ENCODE assay signal across 8 mouse cellular contexts in the genomic region with DNA sequence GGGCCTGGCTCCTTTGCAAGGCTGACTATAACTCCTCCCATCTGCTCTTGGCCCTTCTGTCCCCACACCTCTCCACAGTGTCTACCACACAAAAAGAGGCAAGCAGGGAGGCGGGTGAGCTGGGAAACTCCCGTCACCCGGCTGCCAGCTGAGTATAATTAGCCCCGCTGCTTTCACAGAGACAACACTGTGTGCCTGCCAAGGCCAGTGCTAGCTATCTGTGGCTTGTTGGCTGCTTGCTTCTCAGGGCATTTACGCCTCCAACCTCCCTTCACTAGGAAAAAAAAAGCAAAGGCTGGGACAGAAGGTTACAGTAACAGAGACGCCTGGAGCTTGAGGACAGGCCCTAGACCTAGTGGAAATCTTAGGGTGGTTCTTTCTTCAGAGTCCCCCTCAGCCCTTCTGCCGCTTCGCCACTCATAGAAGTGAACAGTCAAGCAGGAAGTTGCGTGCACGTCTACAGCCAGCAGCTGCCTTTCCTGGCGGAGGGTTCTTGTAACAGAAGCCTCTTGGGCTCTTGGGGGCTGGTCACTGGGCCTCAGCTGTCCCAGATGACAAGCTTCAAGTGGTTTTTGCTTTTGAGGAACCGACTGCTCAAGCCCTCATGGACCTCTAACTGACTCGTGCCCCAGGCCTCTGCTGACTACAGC. TPM values are rescaled to one million over a fixed set of nuclear protein-coding genes. Genes with fewer than 3 reads are reported as not detected.
DNase-seq lines count a peak whose midpoint lies in the region; ATAC-seq and TF ChIP-seq lines count a peak whose summit lies in the region.

No protein-coding gene starts in this region.

- H3K4me3 ChIP-seq in heart, embryonic 12.5 days: no peak overlapping the region
- no peak overlapping the region for H3K4me3 ChIP-seq in kidney, embryonic 16.5 days (ENCODE audit: low read length)
- no peak overlapping the region for H3K4me3 ChIP-seq in midbrain, postnatal 0 days (ENCODE audit: low read depth, low read length)

- peak; percentile 79 for DNase-seq in adrenal gland, adult 2 months
- DNase-seq in adrenal gland, adult 18-20 months (ENCODE audit: low spot score in 2 of 2): no peak
- DNase-seq in fat pad, adult 2 months (ENCODE audit: extremely low read depth, low read depth, low spot score): peak; percentile 82
- DNase-seq in liver: peak; percentile 49
- DNase-seq in midbrain, postnatal 0 days (ENCODE audit: low spot score): peak; percentile 94
- DNase-seq in spleen, postnatal 14 days (ENCODE audit: low spot score in 2 of 2): peak; percentile 32 to 57

- peak overlapping the region; percentile 84 for H3K27ac ChIP-seq in heart, embryonic 12.5 days (ENCODE audit: poor library complexity, severe bottlenecking)
- H3K27ac ChIP-seq in kidney, embryonic 16.5 days (ENCODE audit: low read length): peak overlapping the region; percentile 85
- peak overlapping the region; percentile 64 for H3K27ac ChIP-seq in midbrain, postnatal 0 days (ENCODE audit: low read depth, low read length)

- no peak for TF ChIP-seq CTCF in midbrain, postnatal 0 days (IDR thresholded peaks at IDR 0.05)

- WGBS in heart, embryonic 12.5 days: 9% methylated on average over 13 of the region's 13 CpGs
- 22% methylated on average over 13 of the region's 13 CpGs for WGBS in kidney, embryonic 16.5 days
- WGBS in midbrain, postnatal 0 days: 34% methylated on average over 13 of the region's 13 CpGs

- H3K4me2 ChIP-seq in heart, embryonic 12.5 days: peak overlapping the region; percentile 17
- H3K4me2 ChIP-seq in kidney, embryonic 16.5 days (replicated peaks; ENCODE audit: low read depth, low read length): no peak overlapping the region
- no peak overlapping the region for H3K4me2 ChIP-seq in midbrain, postnatal 0 days (ENCODE audit: low read depth, low read length, poor library complexity, severe bottlenecking)

- peak overlapping the region; percentile 29; the same call in 1 of the 2 replicates for H3K9ac ChIP-seq in heart, embryonic 12.5 days
- H3K9ac ChIP-seq in kidney, embryonic 16.5 days (replicated peaks; ENCODE audit: low read length): peak overlapping the region; percentile 17; the same call in 1 of the 2 replicates
- H3K9ac ChIP-seq in midbrain, postnatal 0 days (replicated peaks; ENCODE audit: low read length, poor library complexity, severe bottlenecking): no peak overlapping the region; the same call in 1 of the 2 replicates

- peak; percentile 66 for ATAC-seq in heart, embryonic 12.5 days (ENCODE audit: insufficient number of reproducible peaks, low FRiP score)
- ATAC-seq in kidney, embryonic 16.5 days (ENCODE audit: low FRiP score, low TSS enrichment): peak; percentile 60
- peak; percentile 92 for ATAC-seq in midbrain, postnatal 0 days (ENCODE audit: low FRiP score)

- peaks cover 56% of the 10 kb centered on the region for H3K4me1 ChIP-seq in heart, embryonic 12.5 days (replicated peaks)
- peaks cover 40% of the 10 kb centered on the region for H3K4me1 ChIP-seq in kidney, embryonic 16.5 days (ENCODE audit: insufficient read depth, low read length)
- no peaks in the 10 kb centered on the region for H3K4me1 ChIP-seq in midbrain, postnatal 0 days (ENCODE audit: insufficient read depth, low read length)

- H3K9me3 ChIP-seq in heart, embryonic 12.5 days (replicated peaks): no peaks in the 10 kb centered on the region
- no peaks in the 10 kb centered on the region for H3K9me3 ChIP-seq in kidney, embryonic 16.5 days (ENCODE audit: low read length)
- no peaks in the 10 kb centered on the region for H3K9me3 ChIP-seq in midbrain, postnatal 0 days (ENCODE audit: low read length)

- H3K36me3 ChIP-seq in heart, embryonic 12.5 days: no peaks in the 10 kb centered on the region
- no peaks in the 10 kb centered on the region for H3K36me3 ChIP-seq in kidney, embryonic 16.5 days (ENCODE audit: insufficient read depth, low read length)
- H3K36me3 ChIP-seq in midbrain, postnatal 0 days (ENCODE audit: insufficient read depth, low read length): no peaks in the 10 kb centered on the region

- no peaks in the 10 kb centered on the region for H3K27me3 ChIP-seq in heart, embryonic 12.5 days (replicated peaks)
- no peaks in the 10 kb centered on the region for H3K27me3 ChIP-seq in kidney, embryonic 16.5 days (ENCODE audit: insufficient read depth, low read length)
- no peaks in the 10 kb centered on the region for H3K27me3 ChIP-seq in midbrain, postnatal 0 days (ENCODE audit: insufficient read depth, low read length)

RNA-seq across cellular contexts. Expression of gene Nfkbia, which starts 45.6 kb away (rescaled TPM):
- total RNA-seq in adrenal gland, adult 2 months (2021): 10 to 100 TPM; 90.6 to 94.6 TPM
- polyA plus RNA-seq in adrenal gland, adult 2 months (2012; rRNA removed): 197 and 256 TPM in 2 replicates
- 100 to 1,000 TPM in 1 of 2 experiments, 10 to 100 TPM in 1; 72.4 to 107 TPM for total RNA-seq in adrenal gland, adult 18-20 months (2021)
- 38.8 and 45.0 TPM in 2 replicates for polyA plus RNA-seq in heart, embryonic 12.5 days (2016; fragmentation: Nextera tagmentation; extraction: Ambion mirVana)
- 84.8 and 94.7 TPM in 2 replicates for polyA plus RNA-seq in kidney, embryonic 16.5 days (2015; fragmentation: Nextera tagmentation; extraction: Ambion mirVana)
- total RNA-seq in midbrain, postnatal 0 days (2014; rRNA removed): 40.8 and 51.4 TPM in 2 replicates
- 74.6 and 77.3 TPM in 2 replicates for polyA plus RNA-seq in midbrain, postnatal 0 days (2015; fragmentation: Nextera tagmentation; extraction: Ambion mirVana)

Comparison
In these comparisons a context has a peak if more than half of its experiments do, and no peak if none do; other contexts are left out.
1. DNase-seq: peak in adrenal gland, adult 2 months (single experiment), fat pad, adult 2 months (single experiment), liver (single experiment), midbrain, postnatal 0 days (single experiment) and spleen, postnatal 14 days (2 of 2); none in adrenal gland, adult 18-20 months (0 of 2).
2. Peak in every context shown above with its lines, with median percentiles within 50 percentile points of each other: ATAC-seq and H3K27ac ChIP-seq.